Mouse (Mus musculus): ENCODE data around the gene Foxn2.

DNA sequence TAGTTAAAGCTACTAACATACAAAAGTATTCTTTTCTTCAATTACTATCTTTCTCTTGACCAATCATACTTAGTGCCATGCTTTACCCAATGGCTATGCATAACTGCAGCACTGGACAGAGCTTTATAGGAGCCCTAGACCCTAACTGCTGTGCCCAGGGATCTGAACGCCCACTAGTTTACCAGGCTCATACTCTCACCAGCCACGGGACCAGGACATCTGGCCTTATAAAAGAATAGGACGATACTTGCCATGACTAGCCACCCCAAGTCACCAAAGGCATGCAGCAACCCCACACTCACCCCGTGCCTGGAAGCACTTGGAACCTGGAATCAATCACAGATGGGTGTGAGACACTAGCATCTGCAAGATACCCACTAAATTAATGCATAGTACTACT lies 20.1 kb upstream of the Foxn2 start:
- TF ChIP-seq TAL1 (IDR thresholded peaks at IDR 0.05; ENCODE audit: low read length): no peak
- no peak for TF ChIP-seq GATA1 (IDR thresholded peaks at IDR 0.05; ENCODE audit: low read length)
